Mouse (Mus musculus): ENCODE measurements at regions not wholly inside any gene's neighbourhood (a gene's known extent, or its start where the extent isn't known, plus 50 kb on each side); places are given as distances from the start of the nearest gene placed in this dataset.
"Not testable (repeated sequence)": the region's sequence is repeated elsewhere in the genome, so short reads cannot be mapped to it uniquely, and the experiment has no call there.

DNA sequence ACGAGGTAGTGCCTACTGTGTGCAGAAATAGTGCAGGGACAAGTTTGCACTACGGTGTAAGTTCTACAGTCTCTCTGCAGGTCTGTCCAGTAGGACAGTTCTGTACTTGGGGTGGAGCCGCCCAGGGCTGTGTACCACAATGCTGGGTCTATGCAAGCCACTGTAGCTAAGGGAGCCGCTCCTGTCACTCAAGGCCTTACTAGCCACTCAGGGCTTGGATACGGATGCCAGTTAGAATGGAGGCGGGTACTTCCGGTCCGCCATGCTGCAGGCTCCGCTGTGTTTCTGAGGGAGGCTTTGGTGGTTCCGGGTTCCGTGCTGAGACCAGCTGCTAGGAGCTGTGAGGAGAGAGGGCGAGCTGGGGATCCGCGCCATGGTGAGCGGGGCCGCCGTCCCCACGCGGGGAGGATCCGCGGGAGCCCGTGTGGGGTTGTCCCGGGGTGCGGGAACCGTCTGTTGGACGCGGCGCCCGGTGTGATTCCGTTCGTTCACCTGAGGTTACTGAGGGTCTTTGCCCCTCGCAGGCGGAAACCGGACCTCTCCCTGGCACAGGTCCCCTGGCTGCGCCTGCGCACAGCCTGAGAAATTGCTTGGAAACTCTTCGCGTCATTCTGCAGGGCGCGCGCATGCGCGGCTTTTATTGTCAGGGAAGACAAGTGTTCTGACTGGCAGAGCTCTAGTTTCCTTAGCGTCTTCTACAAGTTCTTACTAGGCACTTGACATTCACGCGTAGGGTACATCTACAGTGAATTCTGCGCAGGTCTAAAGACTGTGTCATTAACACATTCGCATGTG, 51.0 kb upstream of the Zfp873 start:
- Histone ChIP-seq H3K27ac (peak overlapping the region; percentile 44; the same call in 1 of the 2 replicates), H3K9ac (peak overlapping the region; percentile 35), H3K36me3 (peaks cover 21% of the 10 kb centered on the region), H3K4me2 (peak overlapping the region; percentile 52), H3K4me3 (peak overlapping the region; percentile 36), H3K9me3 (peaks cover 13% of the 10 kb centered on the region; the same call in 1 of the 2 replicates)
- peak; percentile 100 for ATAC-seq (ENCODE audit: low FRiP score)
- H3K27me3 ChIP-seq; H3K4me1 ChIP-seq (replicated peaks): not testable (repeated sequence)
- 2% methylated on average over 14 of the region's 48 CpGs for WGBS

Measured in hindbrain, embryonic 13.5 days (tissue).